Mouse (Mus musculus): ENCODE results near the gene Card6. TPM values are rescaled to one million over a fixed set of nuclear protein-coding genes. Genes with fewer than 3 reads are reported as not detected.
"Not testable (repeated sequence)": the region's sequence is repeated elsewhere in the genome, so short reads cannot be mapped to it uniquely, and the experiment has no call there.

The Card6 gene
- polyA plus RNA-seq, 1 experiment from 2014 or later, result 1.3 TPM

DNA sequence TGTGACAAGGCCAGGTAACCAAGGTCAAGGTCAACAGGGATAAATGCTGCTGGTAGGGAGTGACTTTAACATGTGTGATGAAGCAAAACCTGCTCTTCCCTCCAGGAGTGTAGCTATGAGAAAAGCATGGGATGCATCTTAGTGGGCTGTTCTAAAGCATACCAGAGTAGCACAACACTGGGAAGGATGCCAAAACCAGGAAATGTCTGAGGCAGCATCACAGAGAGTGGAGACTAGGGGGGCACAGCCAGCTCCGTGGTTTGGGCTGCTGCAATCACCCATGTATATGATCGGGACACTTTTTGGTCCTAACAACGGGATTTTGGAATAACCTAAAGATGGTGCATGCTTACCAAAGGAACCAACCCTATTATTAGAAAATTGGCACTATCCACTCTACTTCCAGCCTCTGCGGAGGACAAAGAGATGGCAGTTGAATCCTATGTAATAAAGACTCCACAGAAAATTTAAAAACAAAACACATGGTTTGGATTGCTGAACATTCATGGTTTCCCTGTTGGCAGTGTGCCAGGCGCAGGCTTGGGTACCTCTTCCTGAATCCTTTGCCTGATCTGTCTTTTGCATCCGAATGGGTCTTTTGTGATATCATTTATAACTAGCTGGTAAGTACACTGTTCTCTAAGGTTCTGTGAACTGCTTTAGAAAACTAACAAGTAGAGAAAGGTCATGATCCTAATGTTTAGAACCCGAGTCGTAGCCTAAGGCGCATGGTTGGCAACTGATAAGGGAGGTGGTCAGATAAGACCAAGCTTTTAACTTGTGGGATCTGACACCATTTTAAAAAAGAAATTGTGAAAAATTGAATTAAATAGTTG is 29.9 kb upstream of the Card6 start:
- H3K4me1 ChIP-seq (ENCODE audit: control insufficient read depth, insufficient read depth, low read length), result no peaks in the 10 kb centered on the region
- no peaks in the 10 kb centered on the region for H3K36me3 ChIP-seq (replicated peaks; ENCODE audit: control insufficient read depth, insufficient read depth, low read depth, low read length)
- H3K9me3 ChIP-seq (replicated peaks; ENCODE audit: control insufficient read depth, low read length), result no peaks in the 10 kb centered on the region
- no peak overlapping the region for H3K9ac ChIP-seq (replicated peaks; ENCODE audit: low read length)
- H3K4me3 ChIP-seq (ENCODE audit: low read depth, low read length), result no peak overlapping the region
- DNase-seq (ENCODE audit: low spot score) (no peak), ATAC-seq (replicated peaks; ENCODE audit: insufficient number of reproducible peaks, low FRiP score, low TSS enrichment, low read depth) (no peak)
- H3K27me3 ChIP-seq (ENCODE audit: control insufficient read depth, insufficient read depth, low read length), result no peaks in the 10 kb centered on the region
- 77% methylated on average over 9 of the region's 9 CpGs for WGBS
- no peak overlapping the region for H3K4me2 ChIP-seq (ENCODE audit: low read depth, low read length)
- no peak overlapping the region for H3K27ac ChIP-seq (replicated peaks; ENCODE audit: low read depth, low read length)

DNA sequence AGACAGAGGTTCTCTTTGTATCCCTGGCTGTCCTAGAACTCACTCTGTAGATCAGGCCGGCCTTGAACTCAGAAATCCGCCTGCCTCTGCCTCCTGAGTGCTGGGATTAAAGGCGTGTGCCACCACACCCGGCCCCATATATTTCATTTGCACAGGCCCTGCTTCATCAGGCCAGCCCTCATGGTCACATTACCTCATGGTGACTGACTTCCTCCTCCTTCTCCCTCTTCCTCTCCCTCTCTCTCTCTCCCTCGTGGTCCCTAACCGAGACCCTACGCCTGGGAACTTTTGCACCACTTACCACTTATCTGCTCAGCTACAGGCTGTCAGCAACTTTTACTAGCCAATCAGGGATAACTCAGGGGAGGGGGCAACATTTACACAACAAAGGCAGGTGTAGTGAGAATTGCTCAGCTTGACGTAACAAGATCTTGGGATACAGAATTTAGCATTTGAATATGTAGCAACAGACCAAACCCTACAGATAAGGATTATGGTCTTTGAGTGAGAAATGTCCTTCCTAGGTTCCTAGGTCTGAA is 26.7 kb upstream of the Card6 start:
- 80% methylated on average over 8 of the region's 8 CpGs for WGBS
- H3K4me3 ChIP-seq (ENCODE audit: low read depth, low read length), result no peak overlapping the region
- no peak overlapping the region for H3K9ac ChIP-seq (replicated peaks; ENCODE audit: low read length)
- H3K4me2 ChIP-seq (ENCODE audit: low read depth, low read length), result no peak overlapping the region
- ATAC-seq (replicated peaks; ENCODE audit: insufficient number of reproducible peaks, low FRiP score, low TSS enrichment, low read depth), result no peak
- no peaks in the 10 kb centered on the region for H3K36me3 ChIP-seq (replicated peaks; ENCODE audit: control insufficient read depth, insufficient read depth, low read depth, low read length)
- no peak overlapping the region for H3K27ac ChIP-seq (replicated peaks; ENCODE audit: low read depth, low read length)
- DNase-seq (ENCODE audit: low spot score), result no peak
- H3K4me1 ChIP-seq (ENCODE audit: control insufficient read depth, insufficient read depth, low read length), result no peaks in the 10 kb centered on the region
- no peaks in the 10 kb centered on the region for H3K9me3 ChIP-seq (replicated peaks; ENCODE audit: control insufficient read depth, low read length)
- no peaks in the 10 kb centered on the region for H3K27me3 ChIP-seq (ENCODE audit: control insufficient read depth, insufficient read depth, low read length)

DNA sequence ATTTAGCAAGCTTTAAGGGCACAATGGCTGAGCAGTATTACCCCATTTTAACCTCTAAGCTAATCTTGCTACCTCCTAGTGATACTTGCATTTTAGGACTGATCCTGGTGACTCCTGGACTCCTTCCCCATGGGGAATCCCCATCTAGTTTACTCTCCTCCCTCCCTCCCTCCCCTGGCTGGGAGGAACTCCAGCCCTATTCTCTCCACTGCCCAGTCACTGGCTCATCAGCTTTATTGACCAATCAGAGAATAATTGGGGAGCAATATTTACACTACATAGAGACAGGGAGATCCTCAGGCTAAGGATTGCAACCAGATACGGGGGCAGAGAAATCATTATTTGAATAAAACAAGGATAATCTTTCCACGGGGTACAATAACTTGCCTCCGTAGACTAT is 25.8 kb upstream of the Card6 start:
- Histone ChIP-seq H3K27ac (replicated peaks; ENCODE audit: low read depth, low read length) (no peak overlapping the region), H3K4me3 (ENCODE audit: low read depth, low read length) (no peak overlapping the region), H3K4me1 (ENCODE audit: control insufficient read depth, insufficient read depth, low read length) (no peaks in the 10 kb centered on the region), H3K36me3 (replicated peaks; ENCODE audit: control insufficient read depth, insufficient read depth, low read depth, low read length) (no peaks in the 10 kb centered on the region), H3K27me3 (ENCODE audit: control insufficient read depth, insufficient read depth, low read length) (no peaks in the 10 kb centered on the region), H3K9me3 (replicated peaks; ENCODE audit: control insufficient read depth, low read length) (no peaks in the 10 kb centered on the region), H3K9ac (replicated peaks; ENCODE audit: low read length) (no peak overlapping the region), H3K4me2 (ENCODE audit: low read depth, low read length) (no peak overlapping the region)
- DNase-seq (ENCODE audit: low spot score) (no peak), ATAC-seq (replicated peaks; ENCODE audit: insufficient number of reproducible peaks, low FRiP score, low TSS enrichment, low read depth) (no peak)
- 81% methylated on average over 3 of the region's 3 CpGs for WGBS

DNA sequence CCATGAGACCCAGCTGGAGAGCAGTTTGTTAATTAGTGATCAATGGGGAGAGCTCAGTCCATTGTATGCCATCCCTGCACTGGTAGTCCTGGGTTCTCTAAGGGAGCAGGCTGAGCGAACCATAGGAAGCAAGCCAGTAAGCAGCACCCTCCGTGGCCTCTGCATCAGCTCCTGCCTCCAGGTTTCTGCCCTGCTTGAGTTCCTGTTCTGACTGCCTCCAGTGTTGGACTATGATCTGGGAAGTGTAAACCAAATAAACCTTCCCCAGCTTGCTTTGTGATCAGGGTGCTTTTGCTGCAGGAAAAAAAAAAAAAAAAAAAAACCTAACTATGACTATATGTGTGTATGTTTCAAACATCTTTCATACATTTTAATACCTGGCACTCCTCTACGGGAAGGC is 25.0 kb upstream of the Card6 start:
- 63% methylated on average over 3 of the region's 3 CpGs for WGBS
- Histone ChIP-seq H3K27me3 (ENCODE audit: control insufficient read depth, insufficient read depth, low read length) (no peaks in the 10 kb centered on the region), H3K4me3 (ENCODE audit: low read depth, low read length) (no peak overlapping the region), H3K36me3 (replicated peaks; ENCODE audit: control insufficient read depth, insufficient read depth, low read depth, low read length) (no peaks in the 10 kb centered on the region), H3K4me2 (ENCODE audit: low read depth, low read length) (no peak overlapping the region), H3K9ac (replicated peaks; ENCODE audit: low read length) (no peak overlapping the region), H3K9me3 (replicated peaks; ENCODE audit: control insufficient read depth, low read length) (no peaks in the 10 kb centered on the region), H3K27ac (replicated peaks; ENCODE audit: low read depth, low read length) (no peak overlapping the region), H3K4me1 (ENCODE audit: control insufficient read depth, insufficient read depth, low read length) (no peaks in the 10 kb centered on the region)
- DNase-seq (ENCODE audit: low spot score) (no peak), ATAC-seq (replicated peaks; ENCODE audit: insufficient number of reproducible peaks, low FRiP score, low TSS enrichment, low read depth) (no peak)

DNA sequence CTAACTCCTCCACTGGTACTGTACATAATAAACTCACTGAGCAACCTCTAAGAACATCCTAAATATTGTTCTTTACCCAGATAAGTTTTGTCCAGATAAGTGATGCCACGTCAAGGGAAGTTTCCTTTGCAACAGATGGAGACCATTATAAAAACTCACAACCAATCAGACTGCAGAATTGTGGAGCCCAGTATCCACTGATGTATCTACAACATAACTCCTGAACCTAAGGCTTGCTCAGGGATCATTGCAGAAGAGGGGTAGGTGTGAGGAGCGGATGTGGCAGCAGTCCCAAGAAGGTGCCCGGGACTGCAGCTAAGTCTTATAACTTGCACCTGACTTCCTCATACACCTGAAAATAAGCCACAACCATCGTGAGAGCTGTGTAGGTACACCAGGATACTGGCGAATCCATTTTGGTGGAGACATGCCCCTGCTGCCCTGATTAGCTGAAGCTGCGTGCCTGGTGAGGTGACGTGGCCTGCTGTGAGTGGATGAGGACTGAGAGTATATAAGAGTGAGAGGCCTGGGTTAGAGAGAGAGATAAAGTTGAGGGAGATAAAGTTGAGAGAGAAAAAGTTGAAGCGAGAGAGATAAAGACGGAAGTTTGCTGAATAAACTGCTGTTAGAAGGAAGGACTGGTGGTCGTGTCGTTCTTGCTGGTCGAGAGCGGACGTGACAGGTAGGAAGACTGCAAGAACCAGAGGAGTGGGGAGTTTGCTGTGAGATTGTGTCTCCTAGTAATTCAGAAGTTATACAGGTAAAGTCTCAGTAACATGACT is 22.7 kb upstream of the Card6 start:
- not testable (repeated sequence) for DNase-seq (ENCODE audit: low spot score); H3K36me3 ChIP-seq (replicated peaks; ENCODE audit: control insufficient read depth, insufficient read depth, low read depth, low read length); H3K9me3 ChIP-seq (replicated peaks; ENCODE audit: control insufficient read depth, low read length); H3K9ac ChIP-seq (replicated peaks; ENCODE audit: low read length); H3K4me3 ChIP-seq (ENCODE audit: low read depth, low read length); H3K4me1 ChIP-seq (ENCODE audit: control insufficient read depth, insufficient read depth, low read length); H3K4me2 ChIP-seq (ENCODE audit: low read depth, low read length); H3K27ac ChIP-seq (replicated peaks; ENCODE audit: low read depth, low read length); ATAC-seq (replicated peaks; ENCODE audit: insufficient number of reproducible peaks, low FRiP score, low TSS enrichment, low read depth); H3K27me3 ChIP-seq (ENCODE audit: control insufficient read depth, insufficient read depth, low read length)
- WGBS, result 90% methylated on average over 14 of the region's 14 CpGs

DNA sequence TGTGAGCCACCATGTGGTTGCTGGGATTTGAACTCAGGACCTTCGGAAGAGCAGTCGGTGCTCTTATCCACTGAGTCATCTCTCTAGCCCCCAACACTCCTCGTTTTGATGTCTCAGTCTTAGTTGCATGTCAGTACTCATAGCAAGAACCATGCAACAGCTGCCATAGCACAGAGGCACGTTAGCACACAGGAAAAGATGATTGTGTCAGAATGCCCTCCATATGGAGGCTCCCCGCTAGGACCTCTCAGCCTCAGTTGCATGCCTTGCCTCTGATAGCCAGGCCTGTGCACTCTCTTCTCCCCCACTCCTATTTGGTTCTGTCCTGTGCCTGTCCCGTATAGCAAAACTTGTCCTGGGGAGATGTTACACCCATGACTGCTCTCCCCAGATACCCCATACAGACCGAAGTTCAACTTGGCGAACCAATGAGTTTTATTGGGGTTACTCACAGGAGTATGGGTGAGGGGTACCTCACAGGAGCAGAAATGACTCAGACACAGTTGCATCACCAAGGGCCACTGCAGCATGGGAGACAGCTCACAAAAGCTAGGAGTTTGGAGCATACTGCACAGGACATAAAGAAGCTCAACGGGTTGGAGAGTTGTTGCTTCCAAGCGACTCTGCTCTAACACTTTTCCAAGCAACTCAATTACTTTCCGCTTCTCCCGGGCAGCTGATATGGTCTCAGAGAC is 20.9 kb upstream of the Card6 start:
- ATAC-seq (replicated peaks; ENCODE audit: insufficient number of reproducible peaks, low FRiP score, low TSS enrichment, low read depth), result no peak
- 90% methylated on average over 12 of the region's 12 CpGs for WGBS
- H3K36me3 ChIP-seq (replicated peaks; ENCODE audit: control insufficient read depth, insufficient read depth, low read depth, low read length), result no peaks in the 10 kb centered on the region
- H3K4me1 ChIP-seq (ENCODE audit: control insufficient read depth, insufficient read depth, low read length), result no peaks in the 10 kb centered on the region
- no peak overlapping the region for H3K9ac ChIP-seq (replicated peaks; ENCODE audit: low read length)
- no peaks in the 10 kb centered on the region for H3K9me3 ChIP-seq (replicated peaks; ENCODE audit: control insufficient read depth, low read length)
- DNase-seq (ENCODE audit: low spot score), result no peak
- no peak overlapping the region for H3K4me3 ChIP-seq (ENCODE audit: low read depth, low read length)
- H3K27me3 ChIP-seq (ENCODE audit: control insufficient read depth, insufficient read depth, low read length), result no peaks in the 10 kb centered on the region
- no peak overlapping the region for H3K4me2 ChIP-seq (ENCODE audit: low read depth, low read length)
- H3K27ac ChIP-seq (replicated peaks; ENCODE audit: low read depth, low read length), result no peak overlapping the region

DNA sequence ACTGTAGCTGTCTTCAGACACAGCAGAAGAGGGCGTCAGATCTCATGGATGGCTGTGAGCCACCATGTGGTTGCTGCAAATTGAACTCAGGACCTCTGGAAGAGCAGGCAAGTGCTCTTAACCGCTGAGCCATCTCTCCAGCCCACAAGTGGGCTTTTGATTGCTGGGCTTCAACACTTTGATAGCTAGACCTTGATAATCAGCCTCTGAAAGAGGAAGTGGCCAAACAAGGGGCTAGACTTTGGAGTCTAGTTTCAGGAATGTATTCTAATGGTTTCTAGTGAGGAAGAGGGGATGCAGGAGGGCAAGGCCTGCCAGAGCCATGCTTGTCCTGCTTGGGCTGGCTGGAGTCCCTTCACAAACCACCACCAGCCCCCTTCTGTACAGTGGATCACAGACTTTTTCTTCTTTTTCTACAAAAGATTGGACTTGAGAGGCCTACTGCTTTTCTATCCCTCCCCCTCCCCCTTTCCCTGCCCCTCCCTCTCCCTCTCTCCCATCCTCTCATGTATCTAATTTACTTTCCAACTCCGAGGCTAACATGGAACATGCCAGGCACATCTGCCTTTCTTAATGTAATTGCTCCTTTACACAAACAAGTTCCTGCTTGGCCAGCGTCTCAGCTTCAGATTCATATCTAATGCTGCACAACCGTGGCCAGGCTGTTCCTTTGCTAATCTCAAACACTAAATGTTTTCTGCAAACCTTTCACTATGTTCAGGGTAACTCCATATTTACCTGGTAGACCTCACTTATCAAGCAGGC is 20.0 kb upstream of the Card6 start:
- Histone ChIP-seq H3K4me1 (ENCODE audit: control insufficient read depth, insufficient read depth, low read length) (no peaks in the 10 kb centered on the region), H3K27me3 (ENCODE audit: control insufficient read depth, insufficient read depth, low read length) (no peaks in the 10 kb centered on the region), H3K4me2 (ENCODE audit: low read depth, low read length) (no peak overlapping the region), H3K4me3 (ENCODE audit: low read depth, low read length) (no peak overlapping the region), H3K9me3 (replicated peaks; ENCODE audit: control insufficient read depth, low read length) (no peaks in the 10 kb centered on the region), H3K27ac (replicated peaks; ENCODE audit: low read depth, low read length) (no peak overlapping the region), H3K36me3 (replicated peaks; ENCODE audit: control insufficient read depth, insufficient read depth, low read depth, low read length) (no peaks in the 10 kb centered on the region), H3K9ac (replicated peaks; ENCODE audit: low read length) (no peak overlapping the region)
- ATAC-seq (replicated peaks; ENCODE audit: insufficient number of reproducible peaks, low FRiP score, low TSS enrichment, low read depth) (no peak), DNase-seq (ENCODE audit: low spot score) (no peak)
- WGBS, result 67% methylated on average over 5 of the region's 5 CpGs

Measured in embryonic facial prominence, embryonic 11.5 days (tissue).